Mouse (Mus musculus) forebrain, postnatal 0 days (tissue): ENCODE data around the gene Ablim2. TPM values are rescaled to one million over a fixed set of nuclear protein-coding genes. Genes with fewer than 3 reads are reported as not detected.

Experiments
- ATAC-seq: fragments of 200-750 bp; cut with Nextera tagmentation; 2 replicates; pipeline ENCODE4 v1.8.0; 2017; ENCODE audit warnings: mild to moderate bottlenecking, moderate library complexity
- DNase-seq: peaks from one replicate; pipeline ENCODE4 v3.0.0-alpha.2; 2015
- H3K27ac ChIP-seq: fragments of 300-500 bp; sonication (generic); 2 replicates; pipeline ENCODE4 v1.5.1; 2014; ENCODE audit warnings: low read depth, mild to moderate bottlenecking, antibody characterized with exemption, low read length, moderate library complexity, mixed read lengths
- H3K27me3 ChIP-seq: fragments of 300-500 bp; sonication (generic); 2 replicates; pipeline ENCODE4 v1.6.1; 2014; ENCODE audit warnings: mild to moderate bottlenecking, low read length, mixed read lengths; ENCODE audit not compliant: insufficient read depth
- H3K36me3 ChIP-seq: fragments of 300-500 bp; sonication (generic); 2 replicates; pipeline ENCODE4 v1.6.1; 2014; ENCODE audit warnings: mild to moderate bottlenecking, moderate library complexity; ENCODE audit not compliant: insufficient read depth
- H3K4me1 ChIP-seq: fragments of 300-500 bp; sonication (generic); 2 replicates; pipeline ENCODE4 v1.6.1; 2014; ENCODE audit warnings: antibody characterized with exemption; ENCODE audit not compliant: insufficient read depth
- H3K4me2 ChIP-seq: fragments of 300-500 bp; sonication (generic); 2 replicates; pipeline ENCODE4 v1.6.1; 2014; ENCODE audit warnings: low read depth, mild to moderate bottlenecking, moderate library complexity
- H3K4me3 ChIP-seq: fragments of 300-500 bp; sonication (generic); 2 replicates; pipeline ENCODE4 v1.5.1; 2014; ENCODE audit warnings: low read depth, low read length, mixed read lengths
- H3K9ac ChIP-seq: fragments of 300-500 bp; sonication (generic); 2 replicates; pipeline ENCODE4 v1.6.1; 2014; ENCODE audit warnings: mild to moderate bottlenecking
- H3K9me3 ChIP-seq: fragments of 300-500 bp; sonication (generic); 2 replicates; pipeline ENCODE4 v1.6.1; 2016; ENCODE audit warnings: low read length
- CTCF ChIP-seq: sonication (generic); IDR thresholded peaks from 2 replicates; pipeline ENCODE4 v1.5.1; 2016; ENCODE audit warnings: antibody characterized with exemption, control low read depth, low read depth
- WGBS: fragments of 180-500 bp; shearing (Covaris S2); extraction: QIAGEN DNeasy Blood & Tissue Kit; methylation state at CpG from one replicate; pipeline ENCODE4 v1.1.7; 2014; 5-methylcytosine and 5-hydroxymethylcytosine counted together
- polyA plus RNA-seq: library from polyadenylated mRNA; unstranded; fragments of >200 nt; fragmentation: Nextera tagmentation; extraction: Ambion mirVana; gene quantifications from 2 replicates; pipeline ENCODE4 v1.2.1, GENCODE M21; 2015
- total RNA-seq: library from RNA; depleted of rRNA; stranded (reverse); fragments of >200 nt; gene quantifications from 2 replicates; pipeline ENCODE4 v1.2.3, GENCODE M21; 2014

Ablim2 gene
- total and polyA plus RNA-seq, 2 experiments from 2014 or later, result 18.2 to 20.6 TPM

- no peak for TF ChIP-seq CTCF
- Histone ChIP-seq H3K9me3 (no peaks in the 10 kb centered on the region), H3K4me3 (no peak overlapping the region), H3K9ac (no peak overlapping the region), H3K27me3 (no peaks in the 10 kb centered on the region), H3K36me3 (no peaks in the 10 kb centered on the region), H3K4me1 (peaks cover 21% of the 10 kb centered on the region), H3K27ac (no peak overlapping the region), H3K4me2 (no peak overlapping the region)
- DNase-seq, result no peak
- WGBS, result 46% methylated on average over 8 of the region's 8 CpGs
- no peak for ATAC-seq
Measured at GRCm38 (mm10) chr5:35905283-35905682, 147.6 kb downstream of the Ablim2 start.

- no peak for ATAC-seq
- 86% methylated on average over 4 of the region's 4 CpGs for WGBS
- Histone ChIP-seq H3K27ac (no peak overlapping the region), H3K36me3 (no peaks in the 10 kb centered on the region), H3K4me1 (peaks cover 14% of the 10 kb centered on the region; the same call in 1 of the 2 replicates), H3K4me3 (no peak overlapping the region), H3K9me3 (no peaks in the 10 kb centered on the region), H3K27me3 (no peaks in the 10 kb centered on the region), H3K9ac (no peak overlapping the region), H3K4me2 (no peak overlapping the region)
- no peak for DNase-seq
- no peak for TF ChIP-seq CTCF
Measured at GRCm38 (mm10) chr5:35907090-35907489, 149.4 kb downstream of the Ablim2 start.

- WGBS, result 27% methylated on average over 15 of the region's 15 CpGs
- H3K9ac ChIP-seq, result no peak overlapping the region
- H3K9me3 ChIP-seq, result no peaks in the 10 kb centered on the region
- H3K4me2 ChIP-seq, result no peak overlapping the region
- peaks cover 14% of the 10 kb centered on the region; the same call in 1 of the 2 replicates for H3K4me1 ChIP-seq
- no peaks in the 10 kb centered on the region for H3K27me3 ChIP-seq
- H3K4me3 ChIP-seq, result no peak overlapping the region
- ATAC-seq (peak; percentile 89), DNase-seq (peak; percentile 73)
- peak overlapping the region; percentile 4; the same call in 1 of the 2 replicates for H3K27ac ChIP-seq
- 0 out of 2 replicates have a peak, but pooled peaks have one; percentile 8 for TF ChIP-seq CTCF
- H3K36me3 ChIP-seq, result no peaks in the 10 kb centered on the region
Measured at GRCm38 (mm10) chr5:35907633-35908426, 150.2 kb downstream of the Ablim2 start.

GRCm38 (mm10) chr5:35908626-35909443, 151.2 kb downstream of the Ablim2 start:
- no peaks in the 10 kb centered on the region for H3K27me3 ChIP-seq
- no peak overlapping the region for H3K4me2 ChIP-seq
- 64% methylated on average over 13 of the region's 13 CpGs for WGBS
- DNase-seq (no peak), ATAC-seq (no peak)
- no peaks in the 10 kb centered on the region for H3K9me3 ChIP-seq
- H3K27ac ChIP-seq, result peak overlapping the region; percentile 4; the same call in 1 of the 2 replicates
- no peak overlapping the region for H3K4me3 ChIP-seq
- TF ChIP-seq CTCF, result no peak
- no peak overlapping the region for H3K9ac ChIP-seq
- H3K36me3 ChIP-seq, result no peaks in the 10 kb centered on the region
- H3K4me1 ChIP-seq, result peaks cover 14% of the 10 kb centered on the region; the same call in 1 of the 2 replicates

- H3K27me3 ChIP-seq, result no peaks in the 10 kb centered on the region
- no peaks in the 10 kb centered on the region for H3K36me3 ChIP-seq
- 62% methylated on average over 12 of the region's 12 CpGs for WGBS
- H3K27ac ChIP-seq, result no peak overlapping the region
- no peak overlapping the region for H3K4me3 ChIP-seq
- no peaks in the 10 kb centered on the region for H3K9me3 ChIP-seq
- DNase-seq, result no peak
- H3K4me2 ChIP-seq, result no peak overlapping the region
- no peak overlapping the region for H3K9ac ChIP-seq
- ATAC-seq, result no peak
- no peak for TF ChIP-seq CTCF
- H3K4me1 ChIP-seq, result peaks cover 27% of the 10 kb centered on the region
Measured at GRCm38 (mm10) chr5:35915629-35916300, 158.1 kb downstream of the Ablim2 start.

GRCm38 (mm10) chr5:35916666-35917065, 159.0 kb downstream of the Ablim2 start:
- DNase-seq (no peak), ATAC-seq (no peak)
- Histone ChIP-seq H3K4me1 (peaks cover 28% of the 10 kb centered on the region), H3K4me2 (no peak overlapping the region), H3K27me3 (no peaks in the 10 kb centered on the region), H3K9me3 (no peaks in the 10 kb centered on the region), H3K4me3 (no peak overlapping the region), H3K9ac (no peak overlapping the region), H3K27ac (no peak overlapping the region), H3K36me3 (no peaks in the 10 kb centered on the region)
- TF ChIP-seq CTCF, result no peak
- 47% methylated on average over 5 of the region's 5 CpGs for WGBS
